Mouse (Mus musculus) ES-E14 (cell line): ENCODE results near the gene Pax3. TPM values are rescaled to one million over a fixed set of nuclear protein-coding genes. Genes with fewer than 3 reads are reported as not detected.

ENCODE experiments used
- DNase-seq: peaks from one replicate; pipeline ENCODE4 v3.0.0-alpha.2; 2013; ENCODE audit warnings: low read depth, low spot score
- H3K27ac ChIP-seq: 2 replicates; pipeline ENCODE4 v1.5.1; 2012; ENCODE audit warnings: low read depth, mild to moderate bottlenecking, low read length, moderate library complexity, mixed read lengths; ENCODE audit not compliant: poor library complexity, insufficient read depth, severe bottlenecking
- H3K36me3 ChIP-seq: 2 replicates; pipeline ENCODE4 v1.6.1; 2012; ENCODE audit warnings: mild to moderate bottlenecking, low read length, moderate library complexity, mixed read lengths; ENCODE audit not compliant: control insufficient read depth, poor library complexity, insufficient read depth, severe bottlenecking
- H3K4me1 ChIP-seq, 2 experiments: fragments of 150-350 bp in 1 of 2; sonication (generic) in 1 of 2; 2 replicates each; pipeline ENCODE4 v1.6.1; 2012; ENCODE audit warnings: low read length in 2 of 2, mild to moderate bottlenecking in 1 of 2, mixed read lengths in 1 of 2; ENCODE audit not compliant: control insufficient read depth in 2 of 2, insufficient read depth in 2 of 2, poor library complexity in 1 of 2
- H3K4me3 ChIP-seq, 2 experiments: fragments of 150-350 bp in 1 of 2; sonication (generic) in 1 of 2; 2 replicates each; pipeline ENCODE4 v1.5.1; 2012; ENCODE audit warnings: low read length in 2 of 2, low read depth in 1 of 2, mild to moderate bottlenecking in 1 of 2, mixed read lengths in 1 of 2; ENCODE audit not compliant: insufficient read depth in 1 of 2, poor library complexity in 1 of 2, severe bottlenecking in 1 of 2
- H3K9ac ChIP-seq: 2 replicates; pipeline ENCODE4 v1.6.1; 2012; ENCODE audit warnings: low read depth, mild to moderate bottlenecking, low read length, mixed read lengths; ENCODE audit not compliant: poor library complexity, insufficient read depth, severe bottlenecking
- H3K9me3 ChIP-seq: fragments of 150-350 bp; sonication (generic); 2 replicates; pipeline ENCODE4 v1.6.1; 2012; ENCODE audit warnings: low read depth, mild to moderate bottlenecking, low read length; ENCODE audit not compliant: control insufficient read depth, insufficient read depth
- CHD2 ChIP-seq: IDR thresholded peaks from 2 replicates; pipeline ENCODE4 v1.6.1; 2014; ENCODE audit warnings: mild to moderate bottlenecking, low read depth, low read length, inconsistent platforms
- HCFC1 ChIP-seq: IDR thresholded peaks from 2 replicates; pipeline ENCODE4 v1.6.1; 2012; ENCODE audit warnings: low read length, inconsistent platforms, borderline replicate concordance; ENCODE audit not compliant: insufficient read depth
- MAFK ChIP-seq: IDR thresholded peaks from 2 replicates; pipeline ENCODE4 v1.6.1; 2014; ENCODE audit warnings: mild to moderate bottlenecking, low read depth, low read length, inconsistent platforms; ENCODE audit not compliant: insufficient read depth
- ZC3H11A ChIP-seq: IDR thresholded peaks from 2 replicates; pipeline ENCODE4 v1.6.1; 2012; ENCODE audit warnings: low read depth, mild to moderate bottlenecking, inconsistent platforms, low read length, borderline replicate concordance
- ZNF384 ChIP-seq: IDR thresholded peaks from 2 replicates; pipeline ENCODE4 v1.6.1; 2012; ENCODE audit warnings: low read depth, low read length, inconsistent platforms
- in situ Hi-C, 2 experiments: fragments of 600-800 bp; cut with MboI; formaldehyde crosslinking; loops; one replicate each; pipeline ENCODE4 v1.15.1; 2025; ENCODE audit warnings: low sequenced_read_pairs in 2 of 2, inconsistent platforms in 1 of 2; ENCODE audit not compliant: unreplicated experiment in 2 of 2
- total RNA-seq: library from RNA; depleted of rRNA; stranded (reverse); fragments of 300-350 nt; gene quantifications from 2 replicates; pipeline ENCODE4 v1.2.3, GENCODE M21; 2012

The Pax3 gene
- total RNA-seq, 1 experiment = 0.71 TPM

DNA sequence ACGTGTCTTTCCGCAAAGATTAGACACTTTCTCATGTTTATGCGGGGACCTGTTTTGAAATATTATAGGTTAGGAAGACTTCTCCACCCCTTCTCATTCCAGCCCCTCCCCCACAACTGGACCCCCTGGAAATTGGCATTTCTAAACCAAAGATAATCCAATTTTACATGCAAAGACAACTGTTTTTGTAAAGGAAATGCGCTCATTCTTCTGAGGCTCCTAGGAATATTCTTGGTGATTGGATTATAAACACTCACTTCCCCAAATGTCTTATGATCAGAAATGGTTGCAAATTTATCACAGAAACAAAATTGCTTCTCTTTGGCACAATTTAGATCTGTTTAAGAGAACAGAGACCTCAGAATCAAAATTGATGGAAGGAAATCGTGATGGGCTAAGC is 14.1 kb upstream of the Pax3 start:
- Histone ChIP-seq H3K4me1 (no peaks in the 10 kb centered on the region; a peak in 1 of 4 replicates), H3K4me3 (no peak overlapping the region), H3K27ac (no peak overlapping the region), H3K36me3 (no peaks in the 10 kb centered on the region), H3K9me3 (no peaks in the 10 kb centered on the region), H3K9ac (no peak overlapping the region)
- no peak for TF ChIP-seq HCFC1
- TF ChIP-seq ZC3H11A = no peak
- TF ChIP-seq CHD2 = no peak
- TF ChIP-seq ZNF384 = no peak
- no peak for TF ChIP-seq MAFK
- no peak for DNase-seq
- in situ Hi-C loops = loop anchor here in 1 of 2 experiments (5.0 kb wide), 1 partner anchor 101 kb away; the partner anchor contains the start of gene Sgpp2

GRCm38 (mm10) chr1:78210568-78210967 is 13.6 kb upstream of the Pax3 start:
- in situ Hi-C loops = loop anchor here in 1 of 2 experiments (5.0 kb wide), 1 partner anchor 102 kb away; the partner anchor contains the start of gene Sgpp2
- Histone ChIP-seq H3K4me3 (no peak overlapping the region), H3K9ac (no peak overlapping the region), H3K27ac (no peak overlapping the region), H3K36me3 (no peaks in the 10 kb centered on the region), H3K4me1 (no peaks in the 10 kb centered on the region), H3K9me3 (no peaks in the 10 kb centered on the region)
- no peak for DNase-seq
- TF ChIP-seq CHD2 (no peak), MAFK (no peak), HCFC1 (no peak), ZNF384 (no peak), ZC3H11A (no peak)

DNA sequence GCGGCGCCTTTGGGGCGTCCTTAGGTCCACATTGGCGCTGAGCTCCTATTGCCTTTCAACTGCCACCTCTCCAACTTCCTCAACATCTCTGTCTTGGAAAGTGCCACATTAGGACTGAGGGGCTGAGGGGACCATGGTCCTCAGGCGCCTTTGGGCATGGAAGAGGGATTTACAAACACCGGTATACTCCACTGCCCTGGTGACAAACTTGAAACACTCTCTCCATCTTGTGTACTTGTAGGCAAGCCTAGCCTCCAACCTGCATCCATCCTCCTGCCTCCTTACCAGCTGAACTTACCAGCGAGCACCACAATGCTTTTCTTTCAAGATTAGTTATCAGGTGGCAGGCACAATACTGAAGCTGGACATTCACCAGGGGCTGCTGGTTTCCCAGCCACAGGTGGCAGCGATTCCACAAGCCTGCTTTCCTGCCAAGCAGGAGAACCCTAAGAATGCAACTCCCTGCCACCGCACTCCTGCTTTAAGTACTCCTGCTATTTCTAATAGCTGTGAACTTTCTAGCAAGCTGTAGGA is 11.4 kb upstream of the Pax3 start:
- no peak for DNase-seq
- H3K9me3 ChIP-seq = no peaks in the 10 kb centered on the region
- H3K4me3 ChIP-seq = no peak overlapping the region
- H3K9ac ChIP-seq = no peak overlapping the region
- no peaks in the 10 kb centered on the region for H3K4me1 ChIP-seq
- TF ChIP-seq ZC3H11A (no peak), MAFK (no peak), CHD2 (no peak), HCFC1 (no peak), ZNF384 (no peak)
- H3K36me3 ChIP-seq = no peaks in the 10 kb centered on the region
- in situ Hi-C loops = no loop called here
- no peak overlapping the region for H3K27ac ChIP-seq

DNA sequence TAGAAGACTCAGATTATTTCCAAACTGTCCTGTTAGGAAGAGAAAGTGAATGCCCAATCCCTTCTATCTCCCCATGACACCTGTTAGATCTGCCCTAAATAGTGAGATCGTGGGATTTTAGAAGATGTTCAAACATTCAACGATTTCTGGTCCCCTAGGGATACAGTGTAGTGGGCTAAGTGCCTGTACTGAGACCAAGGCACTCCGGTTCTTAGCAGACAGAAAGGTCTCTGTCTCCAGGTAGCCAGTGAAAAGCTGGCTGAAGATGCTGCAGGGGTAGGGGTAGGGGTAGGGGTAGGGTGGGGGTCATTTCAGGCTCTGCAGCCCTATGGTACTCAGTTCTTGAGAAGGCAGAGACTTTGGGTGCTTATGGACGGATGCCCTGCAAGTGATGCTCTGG is 7.4 kb upstream of the Pax3 start:
- Histone ChIP-seq H3K9me3 (no peaks in the 10 kb centered on the region), H3K4me3 (no peak overlapping the region), H3K9ac (no peak overlapping the region), H3K4me1 (peaks cover 0 to 2% of the 10 kb centered on the region in 2 experiments; a peak in 1 of 4 replicates), H3K36me3 (no peaks in the 10 kb centered on the region), H3K27ac (no peak overlapping the region)
- no peak for TF ChIP-seq CHD2
- in situ Hi-C loops = no loop called here
- no peak for DNase-seq
